ENCODE assay signal across 8 mouse cellular contexts in genomic region chr8:54507428-54508095, GRCm38 (mm10). TPM values are rescaled to one million over a fixed set of nuclear protein-coding genes. Genes with fewer than 3 reads are reported as not detected.
DNase-seq lines count a peak whose midpoint lies in the region; ATAC-seq lines count a peak whose summit lies in the region.

No protein-coding gene starts in this region.

- H3K4me2 ChIP-seq in embryonic facial prominence, embryonic 13.5 days: no peak overlapping the region
- no peak overlapping the region for H3K4me2 ChIP-seq in liver, embryonic 15.5 days
- H3K4me2 ChIP-seq in stomach, embryonic 16.5 days (ENCODE audit: low read depth, low read length): no peak overlapping the region

- peak; percentile 83 to 85 for DNase-seq in B cell, adult 2 months
- peak; percentile 79 for DNase-seq in adrenal gland, postnatal 14 days
- DNase-seq in heart, postnatal 10 days: peak; percentile 79 to 89
- peak; percentile 75 to 80 for DNase-seq in kidney, postnatal 4 days
- peak; percentile 63 for DNase-seq in neural tube, embryonic 10.5 days (ENCODE audit: extremely low spot score, low spot score)

- H3K27me3 ChIP-seq in embryonic facial prominence, embryonic 13.5 days: no peaks in the 10 kb centered on the region
- H3K27me3 ChIP-seq in liver, embryonic 15.5 days: no peaks in the 10 kb centered on the region
- no peaks in the 10 kb centered on the region for H3K27me3 ChIP-seq in stomach, embryonic 16.5 days (ENCODE audit: control insufficient read depth, insufficient read depth, low read length)

- H3K9ac ChIP-seq in embryonic facial prominence, embryonic 13.5 days: no peak overlapping the region
- H3K9ac ChIP-seq in liver, embryonic 15.5 days: no peak overlapping the region
- H3K9ac ChIP-seq in stomach, embryonic 16.5 days (ENCODE audit: low read length): no peak overlapping the region

- H3K36me3 ChIP-seq in embryonic facial prominence, embryonic 13.5 days: no peaks in the 10 kb centered on the region
- no peaks in the 10 kb centered on the region for H3K36me3 ChIP-seq in liver, embryonic 15.5 days (replicated peaks)
- no peaks in the 10 kb centered on the region for H3K36me3 ChIP-seq in stomach, embryonic 16.5 days (ENCODE audit: control insufficient read depth, insufficient read depth, low read length)

- H3K9me3 ChIP-seq in embryonic facial prominence, embryonic 13.5 days: no peaks in the 10 kb centered on the region
- no peaks in the 10 kb centered on the region for H3K9me3 ChIP-seq in liver, embryonic 15.5 days (replicated peaks)
- H3K9me3 ChIP-seq in stomach, embryonic 16.5 days (replicated peaks; ENCODE audit: control insufficient read depth, low read length): no peaks in the 10 kb centered on the region

- 0 out of 2 replicates have a peak, but pooled peaks cover 2% of the 10 kb centered on the region for H3K4me1 ChIP-seq in embryonic facial prominence, embryonic 13.5 days
- H3K4me1 ChIP-seq in liver, embryonic 15.5 days (replicated peaks): peaks cover 23% of the 10 kb centered on the region
- H3K4me1 ChIP-seq in stomach, embryonic 16.5 days (ENCODE audit: control insufficient read depth, insufficient read depth, low read length): peaks cover 4% of the 10 kb centered on the region

- 28% methylated on average over 6 of the region's 6 CpGs for WGBS in embryonic facial prominence, embryonic 13.5 days
- 21% methylated on average over 6 of the region's 6 CpGs for WGBS in liver, embryonic 15.5 days (ENCODE audit: insufficient replicate concordance)
- 28% methylated on average over 6 of the region's 6 CpGs for WGBS in stomach, embryonic 16.5 days

- ATAC-seq in embryonic facial prominence, embryonic 13.5 days (ENCODE audit: insufficient number of reproducible peaks, insufficient read depth, low FRiP score, low TSS enrichment, low read depth): peak; percentile 59; the same call in 1 of the 2 replicates
- peak; percentile 34; the same call in 1 of the 2 replicates for ATAC-seq in liver, embryonic 15.5 days (ENCODE audit: insufficient read depth)
- ATAC-seq in stomach, embryonic 16.5 days (ENCODE audit: insufficient read depth, low FRiP score): peak; percentile 52; the same call in 1 of the 2 replicates

- intact Hi-C loops in heart, postnatal 10 days (cut with DNase I): loop anchor here (1.0 to 2.0 kb wide), 3 partner anchors 153 to 323 kb away; no protein-coding TSS in a partner anchor

- no peak overlapping the region for H3K27ac ChIP-seq in embryonic facial prominence, embryonic 13.5 days
- H3K27ac ChIP-seq in liver, embryonic 15.5 days (replicated peaks): no peak overlapping the region
- no peak overlapping the region for H3K27ac ChIP-seq in stomach, embryonic 16.5 days (ENCODE audit: low read length)

- no peak overlapping the region for H3K4me3 ChIP-seq in embryonic facial prominence, embryonic 13.5 days
- no peak overlapping the region for H3K4me3 ChIP-seq in liver, embryonic 15.5 days (replicated peaks)
- H3K4me3 ChIP-seq in stomach, embryonic 16.5 days (replicated peaks; ENCODE audit: low read length): no peak overlapping the region

RNA-seq across cellular contexts. Expression of gene Asb5, which starts 21.8 kb away (rescaled TPM):
- not detected in 2 replicates for total RNA-seq in adrenal gland, postnatal 14 days (2021)
- 6.8 and 7.7 TPM in 2 replicates for polyA plus RNA-seq in embryonic facial prominence, embryonic 13.5 days (2015; fragmentation: Nextera tagmentation; extraction: Ambion mirVana)
- total RNA-seq in heart, postnatal 10 days (2021): 10 to 100 TPM in 1 of 2 experiments, 1 to 10 TPM in 1; 7.5 to 11.4 TPM
- polyA plus RNA-seq in liver, embryonic 15.5 days (2015; fragmentation: Nextera tagmentation; extraction: Ambion mirVana): 1.3 and 2.4 TPM in 2 replicates
- polyA plus RNA-seq in stomach, embryonic 16.5 days (2015; fragmentation: Nextera tagmentation; extraction: Ambion mirVana): 3.6 and 4.4 TPM in 2 replicates

RNA-seq across cellular contexts. Expression of gene Spcs3, which starts 22.2 kb away (rescaled TPM):
- total RNA-seq in adrenal gland, postnatal 14 days (2021): 43.4 and 45.1 TPM in 2 replicates
- 80.2 and 91.0 TPM in 2 replicates for polyA plus RNA-seq in embryonic facial prominence, embryonic 13.5 days (2015; fragmentation: Nextera tagmentation; extraction: Ambion mirVana)
- total RNA-seq in heart, postnatal 10 days (2021): 10 to 100 TPM; 30.3 to 39.1 TPM
- 57.2 and 60.2 TPM in 2 replicates for polyA plus RNA-seq in liver, embryonic 15.5 days (2015; fragmentation: Nextera tagmentation; extraction: Ambion mirVana)
- 105 and 110 TPM in 2 replicates for polyA plus RNA-seq in stomach, embryonic 16.5 days (2015; fragmentation: Nextera tagmentation; extraction: Ambion mirVana)
